Mouse (Mus musculus) midbrain, postnatal 0 days (tissue): Measurements from ENCODE around the gene Rplp2. TPM values are rescaled to one million over a fixed set of nuclear protein-coding genes. Genes with fewer than 3 reads are reported as not detected.
"Not testable (repeated sequence)": the region's sequence is repeated elsewhere in the genome, so short reads cannot be mapped to it uniquely, and the experiment has no call there.

Experiments
- ATAC-seq: fragments of 200-750 bp; cut with Nextera tagmentation; 2 replicates; pipeline ENCODE4 v1.8.0; 2017; ENCODE audit warnings: moderate number of reproducible peaks, mild to moderate bottlenecking, moderate TSS enrichment, moderate library complexity; ENCODE audit not compliant: low FRiP score
- DNase-seq: peaks from one replicate; pipeline ENCODE4 v3.0.0-alpha.2; 2015; ENCODE audit warnings: low spot score
- H3K27ac ChIP-seq: fragments of 300-500 bp; sonication (generic); 2 replicates; pipeline ENCODE4 v1.5.1; 2014; ENCODE audit warnings: low read depth, mild to moderate bottlenecking, low read length, mixed read lengths
- H3K27me3 ChIP-seq: fragments of 300-500 bp; sonication (generic); 2 replicates; pipeline ENCODE4 v1.6.1; 2014; ENCODE audit warnings: low read length, control low read depth, mixed read lengths; ENCODE audit not compliant: insufficient read depth
- H3K36me3 ChIP-seq: fragments of 300-500 bp; sonication (generic); 2 replicates; pipeline ENCODE4 v1.6.1; 2014; ENCODE audit warnings: low read length, control low read depth, mixed read lengths; ENCODE audit not compliant: insufficient read depth
- H3K4me1 ChIP-seq: fragments of 300-500 bp; sonication (generic); 2 replicates; pipeline ENCODE4 v1.6.1; 2014; ENCODE audit warnings: mild to moderate bottlenecking, control low read depth, antibody characterized with exemption, low read length, mixed read lengths; ENCODE audit not compliant: insufficient read depth
- H3K4me2 ChIP-seq: fragments of 300-500 bp; sonication (generic); 2 replicates; pipeline ENCODE4 v1.6.1; 2014; ENCODE audit warnings: low read depth, mild to moderate bottlenecking, low read length, mixed read lengths; ENCODE audit not compliant: poor library complexity, severe bottlenecking
- H3K4me3 ChIP-seq: fragments of 300-500 bp; sonication (generic); 2 replicates; pipeline ENCODE4 v1.5.1; 2014; ENCODE audit warnings: low read depth, mild to moderate bottlenecking, low read length, moderate library complexity
- H3K9ac ChIP-seq: fragments of 300-500 bp; sonication (generic); replicated peaks from 2 replicates; pipeline ENCODE4 v1.6.1; 2014; ENCODE audit warnings: mild to moderate bottlenecking, low read length, moderate library complexity, mixed read lengths; ENCODE audit not compliant: poor library complexity, severe bottlenecking
- H3K9me3 ChIP-seq: fragments of 300-500 bp; sonication (generic); 2 replicates; pipeline ENCODE4 v1.6.1; 2016; ENCODE audit warnings: low read length, control low read depth
- CTCF ChIP-seq: IDR thresholded peaks from 2 replicates; pipeline ENCODE4 v1.5.1; 2016; ENCODE audit warnings: antibody characterized with exemption, mild to moderate bottlenecking
- WGBS: fragments of 180-500 bp; shearing (Covaris S2); extraction: QIAGEN DNeasy Blood & Tissue Kit; methylation state at CpG from one replicate; pipeline ENCODE4 v1.1.7; 2014; 5-methylcytosine and 5-hydroxymethylcytosine counted together
- polyA plus RNA-seq: library from polyadenylated mRNA; unstranded; fragments of >200 nt; fragmentation: Nextera tagmentation; extraction: Ambion mirVana; gene quantifications from 2 replicates; pipeline ENCODE4 v1.2.1, GENCODE M21; 2015
- total RNA-seq: library from RNA; depleted of rRNA; stranded (reverse); fragments of >200 nt; gene quantifications from 2 replicates; pipeline ENCODE4 v1.2.3, GENCODE M21; 2014; rRNA removed

Rplp2 gene
- total RNA-seq (180 and 197 TPM in 2 replicates), polyA plus RNA-seq (761 and 852 TPM in 2 replicates)

DNA sequence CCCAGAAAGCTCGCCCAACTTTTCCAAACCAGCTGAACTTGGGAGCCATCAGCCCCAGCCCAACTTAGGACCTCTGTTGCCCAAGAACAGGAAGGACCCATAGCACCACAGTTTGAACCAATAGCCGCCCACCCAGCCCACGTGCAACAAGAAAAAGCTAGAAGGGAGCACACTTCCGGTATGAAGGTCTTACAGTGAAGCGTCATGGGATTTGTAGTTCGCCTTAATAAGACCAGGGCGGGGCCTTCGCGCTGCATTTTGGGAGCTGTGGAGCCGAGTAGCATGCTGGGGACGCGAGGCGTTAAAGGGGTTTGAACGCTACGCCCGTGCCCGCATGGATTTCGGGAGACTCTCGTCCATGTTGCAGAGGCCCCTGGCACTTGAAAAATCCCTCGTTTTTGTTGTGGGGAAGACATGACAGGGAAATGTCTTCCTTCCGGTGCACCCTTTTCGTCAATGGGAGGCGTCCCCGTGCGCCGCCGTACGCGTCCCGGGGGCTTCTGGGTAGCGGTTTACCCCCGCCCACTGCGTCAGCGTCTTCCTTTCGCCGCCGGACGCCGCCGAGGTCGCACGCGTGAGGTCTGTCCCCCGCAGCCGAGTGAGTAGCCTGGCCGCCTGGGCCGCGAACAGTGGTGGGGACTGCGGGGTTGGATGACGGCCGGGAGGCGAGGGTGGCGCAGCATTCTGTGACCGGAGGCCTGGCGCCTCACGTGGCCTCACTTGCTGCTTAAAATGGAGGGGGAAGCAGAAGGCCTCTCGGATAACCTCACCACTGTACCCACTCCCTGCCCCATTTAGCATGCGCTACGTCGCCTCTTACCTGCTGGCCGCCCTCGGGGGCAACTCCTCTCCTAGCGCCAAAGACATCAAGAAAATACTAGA is at the start of gene Rplp2:
Rplp2 (plus strand) TSS at position 261 of the 882 bp plus-strand sequence.
- peak within 1 kb of the TSS; percentile 89 for H3K9ac ChIP-seq
- H3K27me3 ChIP-seq: no peaks in the 10 kb centered on the region
- peak within 1 kb of the TSS; percentile 54 for H3K4me3 ChIP-seq
- peak; percentile 91 for ATAC-seq
- TF ChIP-seq CTCF: peak; percentile 29; the same call in 1 of the 2 replicates
- peak within 1 kb of the TSS; percentile 64 for H3K4me2 ChIP-seq
- peak; percentile 98 for DNase-seq
- peaks cover 14% of the 10 kb centered on the region for H3K36me3 ChIP-seq
- H3K27ac ChIP-seq: peak within 1 kb of the TSS; percentile 93
- H3K9me3 ChIP-seq: no peaks in the 10 kb centered on the region
- no peaks in the 10 kb centered on the region; the same call in 1 of the 2 replicates for H3K4me1 ChIP-seq
- under 1% methylated on average over 61 of the region's 63 CpGs for WGBS

DNA sequence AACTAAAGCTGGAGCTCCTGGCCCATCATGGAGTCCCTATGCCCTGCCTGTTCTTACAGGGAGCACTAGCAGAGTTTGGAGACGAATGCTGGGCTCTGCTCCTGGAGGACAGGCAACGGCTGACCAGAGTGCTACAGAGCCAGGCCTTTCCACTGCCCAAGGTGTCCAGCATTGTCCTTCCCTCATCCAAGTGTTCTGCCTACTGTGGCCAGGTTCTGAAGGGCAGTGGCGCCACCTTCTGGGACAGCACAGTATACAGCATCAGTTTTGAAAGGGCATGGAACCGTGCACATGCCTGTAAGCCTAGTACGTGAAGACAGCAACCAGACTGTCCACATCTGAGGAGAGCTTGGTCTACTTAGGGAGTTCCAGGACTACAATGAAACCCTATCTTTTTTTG is 43.9 kb upstream of the Rplp2 start:
- Histone ChIP-seq H3K36me3 (peaks cover 39% of the 10 kb centered on the region), H3K9ac (no peak overlapping the region)

DNA sequence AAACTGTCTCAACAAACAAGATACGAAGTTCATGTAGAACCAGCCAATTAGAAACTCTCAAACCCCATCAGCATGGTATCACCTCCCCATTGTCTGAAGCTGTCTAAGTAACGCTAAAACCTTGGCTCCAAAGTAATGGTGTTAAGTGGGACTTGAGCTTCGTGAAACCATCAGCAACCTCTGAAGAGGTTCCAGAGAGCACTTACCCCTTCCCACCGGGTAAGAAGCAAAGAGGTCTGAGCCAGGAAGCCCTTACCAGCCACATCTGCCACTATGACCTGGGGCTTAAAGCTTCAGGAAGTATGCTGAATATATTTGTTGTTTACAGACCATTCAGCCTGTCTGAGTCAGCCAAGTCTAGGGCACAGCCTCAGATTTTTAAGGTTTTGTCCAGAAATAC is 41.7 kb upstream of the Rplp2 start:
- Histone ChIP-seq H3K27me3 (no peaks in the 10 kb centered on the region), H3K4me3 (no peak overlapping the region), H3K9me3 (no peaks in the 10 kb centered on the region), H3K36me3 (peaks cover 34% of the 10 kb centered on the region), H3K4me1 (no peaks in the 10 kb centered on the region), H3K27ac (no peak overlapping the region), H3K4me2 (no peak overlapping the region), H3K9ac (no peak overlapping the region)
- TF ChIP-seq CTCF: no peak
- no peak for ATAC-seq
- WGBS: 85% methylated on average over 4 of the region's 4 CpGs
- no peak for DNase-seq

More for the DNA sequence above, 43.9 kb upstream of the Rplp2 start:
- Histone ChIP-seq H3K27ac (no peak overlapping the region), H3K4me2 (no peak overlapping the region), H3K4me3 (no peak overlapping the region), H3K9me3 (no peaks in the 10 kb centered on the region), H3K4me1 (no peaks in the 10 kb centered on the region), H3K27me3 (no peaks in the 10 kb centered on the region)
- TF ChIP-seq CTCF: peak; percentile 83
- 43% methylated on average over 5 of the region's 5 CpGs for WGBS
- ATAC-seq (peak; percentile 53; the same call in 1 of the 2 replicates), DNase-seq (peak; percentile 55)

DNA sequence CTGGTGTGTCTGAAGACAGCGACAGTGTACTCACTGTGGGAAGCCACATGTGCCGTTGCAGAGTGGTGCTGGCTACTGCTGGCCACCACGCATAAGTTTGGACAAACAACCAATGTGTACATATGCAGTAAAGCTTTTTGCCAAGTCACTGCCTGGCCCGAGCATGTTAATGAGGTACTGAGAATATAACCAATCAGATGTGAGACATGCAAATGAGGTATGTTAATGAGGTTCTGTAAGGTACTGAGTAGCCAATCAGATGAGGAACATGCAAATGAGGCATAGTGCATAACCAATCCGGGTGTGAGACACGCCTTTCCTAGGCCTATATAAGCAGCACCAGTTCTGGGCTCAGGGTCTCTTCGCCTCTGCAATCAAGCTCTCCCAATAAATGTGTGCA is 39.5 kb upstream of the Rplp2 start:
- not testable (repeated sequence) for H3K27me3 ChIP-seq, ATAC-seq, H3K4me3 ChIP-seq, H3K4me1 ChIP-seq, H3K9me3 ChIP-seq, H3K4me2 ChIP-seq, H3K9ac ChIP-seq, DNase-seq, H3K27ac ChIP-seq
- WGBS: 97% methylated on average over 7 of the region's 7 CpGs
- H3K36me3 ChIP-seq: peaks cover 15% of the 10 kb centered on the region

DNA sequence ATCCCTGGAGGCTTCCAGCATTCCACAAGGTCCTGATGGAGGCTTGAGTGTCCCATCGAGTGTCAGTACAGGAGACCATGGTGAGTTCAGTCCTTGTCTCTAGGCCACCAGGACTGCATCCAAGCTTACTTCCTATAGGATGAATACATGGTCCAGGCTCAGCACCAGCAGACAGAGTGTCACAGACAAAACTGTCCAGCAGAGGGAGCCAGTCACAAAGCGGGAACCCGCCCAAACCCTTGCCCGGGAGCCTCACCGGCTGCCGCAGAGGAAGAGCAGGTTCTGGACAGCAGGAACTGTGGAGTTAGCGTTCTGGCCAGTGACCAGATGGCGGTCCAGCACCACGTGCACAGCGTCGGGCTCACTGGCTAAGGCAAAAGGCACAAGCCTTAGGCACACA is 38.3 kb upstream of the Rplp2 start:
- Histone ChIP-seq H3K4me1 (no peaks in the 10 kb centered on the region), H3K9me3 (no peaks in the 10 kb centered on the region), H3K4me3 (no peak overlapping the region), H3K27ac (no peak overlapping the region), H3K27me3 (no peaks in the 10 kb centered on the region), H3K4me2 (no peak overlapping the region), H3K36me3 (peaks cover 15% of the 10 kb centered on the region; the same call in 1 of the 2 replicates), H3K9ac (0 out of 2 replicates have a peak overlapping the region, but pooled peaks have one; percentile 5)
- 6% methylated on average over 11 of the region's 11 CpGs for WGBS
- TF ChIP-seq CTCF: peak; percentile 89
- DNase-seq (peak; percentile 84), ATAC-seq (peak; percentile 32; the same call in 1 of the 2 replicates)

DNA sequence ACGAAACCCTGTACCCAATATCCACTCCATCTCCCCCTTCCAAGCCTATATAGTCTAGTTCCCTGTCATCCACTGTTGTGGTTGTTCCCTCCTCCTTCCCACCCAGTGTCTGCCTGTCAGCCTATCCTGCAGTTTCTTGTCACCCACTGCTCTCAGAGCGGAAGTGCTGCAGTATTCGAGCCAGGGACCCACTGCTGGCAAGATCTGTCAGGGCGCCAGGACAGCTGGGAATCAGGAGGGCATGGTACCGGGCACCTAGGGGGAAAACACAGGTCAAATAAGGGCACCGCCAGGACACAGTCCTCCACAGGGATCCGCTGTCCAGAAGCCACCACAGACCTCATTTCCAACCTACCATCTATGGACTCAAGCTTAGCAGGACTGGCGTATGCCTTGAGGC is 36.5 kb upstream of the Rplp2 start:
- H3K4me1 ChIP-seq: no peaks in the 10 kb centered on the region
- no peak overlapping the region for H3K27ac ChIP-seq
- WGBS: 91% methylated on average over 8 of the region's 8 CpGs
- no peaks in the 10 kb centered on the region for H3K9me3 ChIP-seq
- H3K9ac ChIP-seq: no peak overlapping the region
- peaks cover 15% of the 10 kb centered on the region; the same call in 1 of the 2 replicates for H3K36me3 ChIP-seq
- H3K4me2 ChIP-seq: no peak overlapping the region
- no peak for ATAC-seq
- H3K27me3 ChIP-seq: no peaks in the 10 kb centered on the region
- no peak for DNase-seq
- no peak for TF ChIP-seq CTCF
- no peak overlapping the region for H3K4me3 ChIP-seq
